Mouse (Mus musculus): Measurements from ENCODE around the gene Tsen2.

Tsen2 gene

GRCm38 (mm10) chr6:115544442-115544970 is at the start of gene Tsen2:
Gene Tsen2, plus strand, starts transcription at chr6:115544664.
- peak; percentile 98 for DNase-seq

- DNase-seq: no peak
Measured at GRCm38 (mm10) chr6:115499540-115499939, 44.9 kb upstream of the Tsen2 start.

- no peak for DNase-seq
Measured at GRCm38 (mm10) chr6:115500234-115500633, 44.2 kb upstream of the Tsen2 start.

GRCm38 (mm10) chr6:115501131-115501530 is 43.3 kb upstream of the Tsen2 start:
- no peak for DNase-seq

GRCm38 (mm10) chr6:115503038-115503437 is 41.4 kb upstream of the Tsen2 start:
- DNase-seq: no peak

- no peak for DNase-seq
Measured at GRCm38 (mm10) chr6:115503549-115504159, 40.8 kb upstream of the Tsen2 start.

GRCm38 (mm10) chr6:115504160-115504558 is 40.3 kb upstream of the Tsen2 start:
- DNase-seq: no peak

GRCm38 (mm10) chr6:115504915-115505314 is 39.5 kb upstream of the Tsen2 start:
- DNase-seq: no peak

GRCm38 (mm10) chr6:115506425-115506824 is 38.0 kb upstream of the Tsen2 start:
- no peak for DNase-seq

GRCm38 (mm10) chr6:115511447-115511846 is 33.0 kb upstream of the Tsen2 start:
- no peak for DNase-seq

GRCm38 (mm10) chr6:115513207-115513606 is 31.3 kb upstream of the Tsen2 start:
- DNase-seq: no peak

GRCm38 (mm10) chr6:115517904-115518303 is 26.6 kb upstream of the Tsen2 start:
- DNase-seq: no peak

- DNase-seq: no peak
Measured at GRCm38 (mm10) chr6:115518352-115518751, 26.1 kb upstream of the Tsen2 start.

GRCm38 (mm10) chr6:115519275-115519699 is 25.2 kb upstream of the Tsen2 start:
- no peak for DNase-seq

- no peak for DNase-seq
Measured at GRCm38 (mm10) chr6:115521923-115522322, 22.5 kb upstream of the Tsen2 start.

GRCm38 (mm10) chr6:115522691-115523146 is 21.7 kb upstream of the Tsen2 start:
- peak; percentile 44 for DNase-seq

GRCm38 (mm10) chr6:115523201-115523600 is 21.3 kb upstream of the Tsen2 start:
- peak; percentile 27 for DNase-seq

- peak; percentile 25 for DNase-seq
Measured at GRCm38 (mm10) chr6:115524449-115524990, 19.9 kb upstream of the Tsen2 start.

GRCm38 (mm10) chr6:115527418-115527817 is 17.0 kb upstream of the Tsen2 start:
- no peak for DNase-seq

GRCm38 (mm10) chr6:115528372-115528771 is 16.1 kb upstream of the Tsen2 start:
- DNase-seq: no peak

GRCm38 (mm10) chr6:115534617-115535016 is 9.8 kb upstream of the Tsen2 start:
- DNase-seq: peak; percentile 49

GRCm38 (mm10) chr6:115536169-115536568 is 8.3 kb upstream of the Tsen2 start:
- DNase-seq: no peak

- DNase-seq: peak; percentile 86
Measured at GRCm38 (mm10) chr6:115538645-115539429, 5.6 kb upstream of the Tsen2 start.

Measured in kidney, postnatal 14 days (tissue).